Mouse (Mus musculus) yolk sac, embryonic 10.5 days (tissue): ENCODE data around the gene Ssr4.

Experiments used
- DNase-seq: peaks from one replicate; pipeline ENCODE4 v3.0.0-alpha.2; 2017; ENCODE audit warnings: low spot score

Ssr4 gene

GRCm38 (mm10) chrX:73815072-73815471, 28.2 kb downstream of the Ssr4 start:
- no peak for DNase-seq

GRCm38 (mm10) chrX:73816596-73817314, 29.9 kb downstream of the Ssr4 start:
- no peak for DNase-seq

GRCm38 (mm10) chrX:73823747-73824146, 36.9 kb downstream of the Ssr4 start:
- no peak for DNase-seq

GRCm38 (mm10) chrX:73824185-73825151, 37.6 kb downstream of the Ssr4 start, which contains the start of gene Pdzd4:
Gene Pdzd4 (minus strand): TSS chrX:73824969.
- peak; percentile 31 for DNase-seq

- DNase-seq = no peak
Observed at GRCm38 (mm10) chrX:73835731-73836130, 48.9 kb downstream of the Ssr4 start.

GRCm38 (mm10) chrX:73836691-73837090, 49.9 kb downstream of the Ssr4 start:
- no peak for DNase-seq
